Mouse (Mus musculus) left cerebral cortex, adult 11 months (tissue): ENCODE results near the gene Ppp1r3f.

Source experiments
- DNase-seq: peaks from one replicate; pipeline ENCODE4 v3.0.0; 2022; ENCODE audit warnings: low spot score

Gene Ppp1r3f

DNA sequence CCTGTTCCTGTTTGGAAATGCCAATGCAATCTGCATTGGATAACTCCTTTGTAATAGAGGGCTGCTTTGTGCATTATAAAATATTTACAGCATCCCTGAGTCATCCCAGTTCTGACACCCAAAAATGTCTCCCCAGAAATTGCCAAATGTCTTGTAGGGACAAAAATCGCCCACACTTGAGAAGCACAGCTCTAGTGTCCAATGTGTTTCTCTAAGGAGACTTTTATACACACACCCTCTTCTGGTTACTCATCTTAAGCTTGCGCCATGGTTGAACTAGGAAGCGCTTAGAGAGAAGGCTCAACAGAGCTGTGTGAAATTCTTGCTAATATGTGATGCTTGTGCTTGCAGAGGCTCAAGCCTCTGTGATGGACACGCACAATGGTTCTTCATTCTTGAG lies 20.6 kb downstream of the Ppp1r3f start:
- DNase-seq: no peak

DNA sequence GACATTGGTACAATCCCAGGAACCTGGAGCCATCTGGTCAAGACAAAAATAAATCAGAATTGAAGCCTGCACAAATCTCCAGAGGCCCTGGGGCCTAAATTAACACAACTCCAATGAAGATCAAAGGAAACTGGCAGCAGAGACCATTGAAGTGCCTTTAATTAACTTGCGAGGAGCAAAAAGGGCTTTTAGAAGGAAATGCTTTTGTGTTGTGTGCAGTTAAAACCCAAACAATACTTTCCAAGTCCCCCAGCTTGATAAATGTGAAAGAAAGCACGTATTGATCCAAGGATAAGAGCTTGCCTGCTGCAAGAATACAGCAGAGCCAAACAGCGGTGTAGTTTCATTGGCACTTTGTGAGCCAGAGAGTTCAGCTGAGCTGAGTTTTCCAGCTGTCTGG lies 49.1 kb downstream of the Ppp1r3f start:
- DNase-seq: no peak
